Mouse (Mus musculus) liver, embryonic 13.5 days (tissue): ENCODE results near the gene Glrx3. TPM values are rescaled to one million over a fixed set of nuclear protein-coding genes. Genes with fewer than 3 reads are reported as not detected.

Experiments used
- ATAC-seq: fragments of 200-750 bp; cut with Nextera tagmentation; 2 replicates; pipeline ENCODE4 v1.8.0; 2017; ENCODE audit warnings: low read depth, mild to moderate bottlenecking, moderate number of reproducible peaks, moderate library complexity
- DNase-seq: peaks from one replicate; pipeline ENCODE4 v3.0.0; 2022
- H3K27ac ChIP-seq: fragments of 300-500 bp; sonication (generic); 2 replicates; pipeline ENCODE4 v1.5.1; 2015; ENCODE audit warnings: moderate library complexity, mild to moderate bottlenecking, inconsistent platforms
- H3K27me3 ChIP-seq: fragments of 300-500 bp; sonication (generic); 2 replicates; pipeline ENCODE4 v1.6.1; 2015; ENCODE audit warnings: mild to moderate bottlenecking, inconsistent platforms
- H3K36me3 ChIP-seq: fragments of 300-500 bp; sonication (generic); 2 replicates; pipeline ENCODE4 v1.6.1; 2015; ENCODE audit warnings: mild to moderate bottlenecking, inconsistent platforms
- H3K4me1 ChIP-seq: fragments of 300-500 bp; sonication (generic); replicated peaks from 2 replicates; pipeline ENCODE4 v1.6.1; 2015; ENCODE audit warnings: inconsistent platforms
- H3K4me2 ChIP-seq: fragments of 300-500 bp; sonication (generic); 2 replicates; pipeline ENCODE4 v1.6.1; 2015; ENCODE audit warnings: inconsistent platforms, mild to moderate bottlenecking, moderate library complexity
- H3K4me3 ChIP-seq: fragments of 300-500 bp; sonication (generic); replicated peaks from 2 replicates; pipeline ENCODE4 v1.5.1; 2015; ENCODE audit warnings: mild to moderate bottlenecking, inconsistent platforms
- H3K9ac ChIP-seq: fragments of 300-500 bp; sonication (generic); 2 replicates; pipeline ENCODE4 v1.6.1; 2015; ENCODE audit warnings: mild to moderate bottlenecking, inconsistent platforms
- H3K9me3 ChIP-seq: fragments of 300-500 bp; sonication (generic); replicated peaks from 2 replicates; pipeline ENCODE4 v1.6.1; 2016; ENCODE audit warnings: inconsistent platforms
- WGBS: fragments of 180-500 bp; shearing (Covaris S2); methylation state at CpG from one replicate; pipeline ENCODE4 v1.1.7; 2015; ENCODE audit not compliant: insufficient replicate concordance; 5-methylcytosine and 5-hydroxymethylcytosine counted together
- polyA plus RNA-seq: library from polyadenylated mRNA; unstranded; fragments of >200 nt; fragmentation: Nextera tagmentation; extraction: Ambion mirVana; gene quantifications from 2 replicates; pipeline ENCODE4 v1.2.1, GENCODE M21; 2015

Gene Glrx3
- 117 and 123 TPM in 2 replicates for polyA plus RNA-seq

DNA sequence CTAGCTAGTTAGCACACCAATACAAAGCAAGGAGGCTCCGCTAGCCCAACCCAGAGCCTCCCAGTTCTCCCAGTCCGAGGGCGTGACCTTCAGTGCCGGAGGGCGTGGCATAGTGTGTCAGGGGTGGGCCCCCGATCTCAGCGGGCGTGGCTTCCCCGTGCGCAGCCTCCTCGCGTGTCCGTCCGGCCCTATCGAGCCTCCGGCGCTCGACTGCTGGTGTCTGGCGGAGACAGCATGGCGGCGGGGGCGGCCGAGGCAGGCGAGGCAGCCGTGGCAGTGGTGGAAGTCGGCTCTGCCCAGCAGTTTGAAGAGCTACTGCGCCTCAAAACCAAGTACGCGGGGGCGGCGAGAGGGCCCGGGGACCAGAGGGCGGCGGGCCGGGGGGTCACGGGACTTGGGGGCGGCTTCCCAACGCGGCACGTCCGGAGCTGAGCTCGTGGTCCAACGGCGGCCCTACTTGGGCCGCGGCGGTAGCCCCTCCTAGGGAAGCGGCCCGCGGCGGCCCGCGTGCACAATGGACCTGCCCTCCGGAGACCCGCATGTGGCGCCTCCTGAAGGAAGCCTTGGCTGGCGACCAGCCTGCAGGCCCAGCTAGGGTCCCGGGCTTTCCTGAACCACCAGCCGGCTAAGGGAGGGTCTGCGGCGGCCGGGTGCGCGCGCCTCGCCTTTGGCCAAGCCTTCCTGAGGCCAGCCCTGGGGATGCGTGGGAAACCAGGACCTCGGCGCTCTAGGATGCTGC, at the start of gene Glrx3:
Gene Glrx3 (plus strand): TSS at position 175 of the 739 bp plus-strand sequence.
- Histone ChIP-seq H3K4me1 (peaks cover 54% of the 10 kb centered on the region), H3K9me3 (no peaks in the 10 kb centered on the region), H3K36me3 (peaks cover 3% of the 10 kb centered on the region; the same call in 1 of the 2 replicates), H3K27me3 (no peaks in the 10 kb centered on the region), H3K4me2 (peak within 1 kb of the TSS; percentile 93), H3K27ac (peak within 1 kb of the TSS; percentile 70), H3K9ac (peak within 1 kb of the TSS; percentile 92), H3K4me3 (peak within 1 kb of the TSS; percentile 91)
- under 1% methylated on average over 61 of the region's 69 CpGs for WGBS
- peak; percentile 98 for ATAC-seq
- peak; percentile 97 for DNase-seq

DNA sequence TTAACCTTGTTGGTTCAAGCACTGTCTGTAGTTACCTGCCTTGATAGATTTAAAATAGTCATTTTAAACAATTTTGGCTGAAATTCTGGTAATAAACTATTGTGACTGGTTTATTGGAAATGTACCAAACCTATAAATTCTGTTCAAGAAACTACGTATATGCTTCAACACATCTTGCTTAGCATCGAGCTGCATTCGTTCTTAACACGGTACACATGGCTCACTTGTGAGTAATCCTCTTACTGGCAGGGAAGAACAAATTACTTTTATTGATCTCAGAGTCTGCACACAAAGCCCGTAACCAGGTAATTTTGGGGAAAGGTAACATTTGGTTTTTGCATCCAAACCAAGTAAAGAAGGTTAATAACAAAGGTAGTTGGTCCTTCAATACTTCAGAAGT, 49.6 kb upstream of the Glrx3 start:
- WGBS, result 85% methylated on average over 5 of the region's 5 CpGs
- ATAC-seq (no peak), DNase-seq (no peak)
- Histone ChIP-seq H3K4me3 (no peak overlapping the region), H3K27ac (no peak overlapping the region), H3K27me3 (no peaks in the 10 kb centered on the region), H3K4me1 (no peaks in the 10 kb centered on the region), H3K36me3 (no peaks in the 10 kb centered on the region), H3K9ac (no peak overlapping the region), H3K4me2 (no peak overlapping the region), H3K9me3 (no peaks in the 10 kb centered on the region)

DNA sequence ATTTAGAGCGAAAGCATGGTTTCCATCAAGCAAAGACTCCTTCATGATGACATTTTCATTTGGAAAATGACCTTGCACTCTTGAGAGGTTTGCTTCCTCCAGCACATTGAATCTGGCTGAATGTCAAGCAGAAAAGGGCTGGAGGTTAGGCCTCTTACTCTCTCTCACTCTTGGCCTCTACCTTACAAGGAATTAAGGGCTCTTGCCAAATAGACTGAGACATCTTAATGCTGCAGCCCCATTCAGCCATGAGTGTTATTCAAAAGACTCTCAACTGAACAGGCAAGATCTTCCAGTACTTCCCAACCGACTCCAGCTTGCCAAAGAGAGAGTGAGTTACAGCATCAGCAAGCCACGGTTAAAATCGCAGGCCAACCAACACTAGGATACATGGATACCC, 42.0 kb upstream of the Glrx3 start:
- ATAC-seq (no peak), DNase-seq (no peak)
- H3K9me3 ChIP-seq, result no peaks in the 10 kb centered on the region

DNA sequence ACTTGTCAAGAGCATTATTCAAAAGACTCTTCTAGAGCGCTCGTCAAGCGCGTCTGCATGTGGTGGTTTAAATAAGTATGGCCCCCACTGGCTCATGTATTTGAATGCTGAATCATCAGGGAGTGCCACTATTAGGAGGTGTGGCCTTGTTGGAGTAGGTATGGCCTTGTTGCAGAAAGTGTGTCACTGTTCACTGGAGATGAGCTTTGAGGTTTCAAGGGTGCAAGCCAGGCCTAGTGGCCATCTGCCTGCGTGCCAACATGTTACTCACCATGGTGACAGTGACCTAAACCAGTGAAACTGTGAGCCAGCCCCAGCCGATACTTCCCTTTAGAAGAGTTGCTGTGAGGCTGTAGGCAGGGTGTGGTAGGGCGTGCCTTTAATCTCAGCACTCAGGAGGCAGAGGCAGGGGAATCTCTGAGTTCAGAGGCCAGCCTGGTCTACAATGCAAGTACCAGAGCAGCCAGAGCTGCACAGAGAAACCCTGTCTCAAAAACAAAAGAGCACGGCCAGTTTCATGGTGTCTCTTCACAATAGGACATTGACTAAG, 40.0 kb upstream of the Glrx3 start:
- no peak overlapping the region for H3K4me3 ChIP-seq
- no peaks in the 10 kb centered on the region for H3K4me1 ChIP-seq
- no peak for DNase-seq
- WGBS, result 72% methylated on average over 8 of the region's 8 CpGs
- no peak overlapping the region for H3K4me2 ChIP-seq
- H3K9ac ChIP-seq, result no peak overlapping the region
- H3K27me3 ChIP-seq, result no peaks in the 10 kb centered on the region
- no peaks in the 10 kb centered on the region for H3K36me3 ChIP-seq
- ATAC-seq, result no peak
- no peak overlapping the region for H3K27ac ChIP-seq
- H3K9me3 ChIP-seq, result no peaks in the 10 kb centered on the region

More for the DNA sequence above, 42.0 kb upstream of the Glrx3 start:
- Histone ChIP-seq H3K9ac (no peak overlapping the region), H3K27me3 (no peaks in the 10 kb centered on the region), H3K27ac (no peak overlapping the region), H3K36me3 (no peaks in the 10 kb centered on the region), H3K4me3 (no peak overlapping the region), H3K4me1 (no peaks in the 10 kb centered on the region), H3K4me2 (no peak overlapping the region)
- WGBS, result 79% methylated on average over 4 of the region's 4 CpGs

DNA sequence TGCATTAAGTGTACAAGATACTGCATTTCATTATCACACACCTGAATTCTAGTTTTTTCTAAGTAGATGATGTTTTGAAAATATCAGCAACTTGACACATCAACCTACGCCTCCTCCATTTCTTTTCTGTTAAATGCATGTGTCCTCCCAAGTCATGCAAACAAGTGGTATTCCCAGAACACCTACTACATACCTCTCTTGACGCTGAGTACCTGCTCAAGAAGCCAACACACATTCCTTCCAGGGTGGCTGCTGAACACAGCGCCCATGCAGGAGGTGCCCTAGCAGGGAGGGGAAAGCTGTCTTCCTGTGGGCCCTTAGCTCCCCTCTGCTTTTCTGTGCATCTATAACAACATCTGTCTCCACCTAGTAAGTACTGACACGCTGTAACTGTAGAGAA, 38.4 kb upstream of the Glrx3 start:
- Histone ChIP-seq H3K36me3 (no peaks in the 10 kb centered on the region), H3K27me3 (no peaks in the 10 kb centered on the region), H3K9ac (no peak overlapping the region), H3K4me3 (no peak overlapping the region), H3K9me3 (no peaks in the 10 kb centered on the region), H3K4me2 (no peak overlapping the region), H3K4me1 (no peaks in the 10 kb centered on the region), H3K27ac (no peak overlapping the region)
- WGBS, result 70% methylated on average over 4 of the region's 4 CpGs
- ATAC-seq (no peak), DNase-seq (no peak)

DNA sequence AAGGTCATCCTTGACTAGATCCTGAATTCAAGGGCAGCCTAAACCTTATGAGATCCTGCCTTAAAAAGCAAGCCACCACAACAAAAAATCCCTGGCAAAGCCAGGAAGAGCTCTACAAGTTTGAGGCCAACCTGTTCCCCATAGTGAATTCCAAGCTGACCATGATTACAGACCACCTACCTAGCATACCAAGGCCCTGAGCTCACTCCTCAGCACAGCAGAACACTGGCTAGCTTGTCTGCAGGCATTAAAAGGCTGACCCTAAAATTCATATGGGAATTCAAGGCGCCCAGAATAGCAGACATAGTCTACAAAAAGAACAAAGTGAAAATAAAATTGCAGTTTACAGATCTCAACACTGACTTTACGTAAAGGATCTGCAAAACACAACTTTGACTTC, 33.3 kb upstream of the Glrx3 start:
- Histone ChIP-seq H3K4me1 (0 out of 2 replicates have a peak, but pooled peaks cover 6% of the 10 kb centered on the region), H3K9ac (no peak overlapping the region), H3K4me2 (no peak overlapping the region), H3K27ac (no peak overlapping the region), H3K4me3 (no peak overlapping the region), H3K36me3 (no peaks in the 10 kb centered on the region), H3K9me3 (no peaks in the 10 kb centered on the region), H3K27me3 (no peaks in the 10 kb centered on the region)
- DNase-seq (no peak), ATAC-seq (no peak)
- 73% methylated on average over 2 of the region's 2 CpGs for WGBS

DNA sequence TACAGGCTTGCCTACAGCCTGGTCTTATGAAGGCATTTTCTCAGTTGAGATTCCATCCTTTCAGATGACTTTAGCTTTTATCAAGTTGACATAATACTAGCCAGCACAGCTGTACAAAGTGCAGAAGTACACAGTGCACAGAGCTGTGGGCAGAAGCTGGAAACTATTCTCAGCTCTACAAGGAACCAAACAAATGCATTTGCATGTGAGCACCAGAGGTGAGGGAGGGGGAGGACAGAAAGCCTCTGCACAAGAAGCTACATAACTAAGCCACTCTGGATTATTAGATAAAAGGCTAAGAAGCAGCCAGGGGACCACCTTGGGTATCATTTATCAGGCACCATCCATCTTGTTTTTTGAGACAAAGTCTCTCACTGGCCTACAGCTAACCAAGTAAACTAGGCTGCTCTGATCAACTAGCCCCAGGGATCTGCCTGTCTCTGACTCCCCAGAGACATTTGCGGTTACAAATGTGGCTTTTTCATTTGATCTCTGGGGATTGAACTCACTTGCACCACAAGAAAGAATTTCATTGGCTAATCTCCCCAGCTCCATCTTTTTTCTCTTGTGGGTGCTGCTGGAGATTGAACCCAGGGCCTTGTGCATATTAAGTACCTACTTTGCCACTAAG, 29.9 kb upstream of the Glrx3 start:
- H3K4me3 ChIP-seq, result no peak overlapping the region
- no peak overlapping the region for H3K9ac ChIP-seq

DNA sequence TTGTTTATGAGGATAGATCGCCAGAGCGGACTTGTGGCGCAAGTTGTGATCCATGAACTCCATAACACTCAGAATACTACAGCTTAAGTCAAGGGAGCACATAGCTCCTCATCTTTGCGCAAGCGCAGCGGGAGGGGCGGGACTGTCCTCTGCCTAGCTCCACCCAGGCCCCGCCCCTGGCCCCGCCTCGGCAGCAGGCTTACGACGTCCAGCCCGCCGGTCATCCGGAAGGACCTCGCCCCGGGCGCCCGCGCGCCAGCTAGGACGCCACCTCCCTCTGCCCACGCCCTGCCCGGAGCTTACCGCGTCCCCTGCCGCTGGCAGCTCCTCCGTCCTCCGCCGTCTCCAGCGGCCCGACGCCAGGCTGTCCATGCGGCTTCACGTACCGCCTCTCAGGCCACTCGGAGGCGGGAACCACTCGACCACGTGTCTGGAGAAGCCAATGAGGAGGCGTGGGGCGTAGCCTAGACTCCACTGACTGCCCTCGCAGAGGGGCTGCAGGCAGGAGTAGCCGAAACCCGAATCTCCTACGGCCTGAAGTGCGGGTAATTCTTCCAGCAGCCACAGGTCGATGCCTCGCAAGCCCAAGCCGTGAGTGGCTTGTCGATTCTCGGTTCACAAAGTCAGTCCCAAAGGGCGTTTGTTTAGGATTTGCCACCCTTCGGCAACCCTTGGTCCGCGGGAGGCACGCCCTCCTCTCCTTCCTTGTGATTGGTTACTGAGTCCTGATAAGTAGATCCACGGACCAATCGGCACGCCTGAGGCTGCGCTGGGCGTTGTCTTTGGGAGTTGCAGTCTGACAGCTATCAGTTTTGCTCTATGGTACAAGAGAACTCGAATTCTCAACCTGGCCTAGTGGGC, 26.8 kb upstream of the Glrx3 start, which contains the start of gene 9430038I01Rik:
Gene 9430038I01Rik (minus strand): TSS at position 426 of the 861 bp plus-strand sequence.
- Histone ChIP-seq H3K27ac (peak within 1 kb of the TSS; percentile 76), H3K9ac (peak within 1 kb of the TSS; percentile 72), H3K9me3 (no peaks in the 10 kb centered on the region), H3K27me3 (no peaks in the 10 kb centered on the region), H3K4me2 (peak within 1 kb of the TSS; percentile 78), H3K4me1 (peaks cover 26% of the 10 kb centered on the region), H3K4me3 (peak within 1 kb of the TSS; percentile 72), H3K36me3 (no peaks in the 10 kb centered on the region)
- WGBS, result under 1% methylated on average over 62 of the region's 63 CpGs
- peak; percentile 93 for DNase-seq
- peak; percentile 99 for ATAC-seq

More for the DNA sequence above, 29.9 kb upstream of the Glrx3 start:
- Histone ChIP-seq H3K27ac (no peak overlapping the region), H3K27me3 (no peaks in the 10 kb centered on the region), H3K9me3 (no peaks in the 10 kb centered on the region), H3K36me3 (no peaks in the 10 kb centered on the region), H3K4me1 (peaks cover 26% of the 10 kb centered on the region), H3K4me2 (no peak overlapping the region)
- no peak for DNase-seq
- no peak for ATAC-seq
- 81% methylated on average over 1 of the region's 1 CpGs for WGBS

DNA sequence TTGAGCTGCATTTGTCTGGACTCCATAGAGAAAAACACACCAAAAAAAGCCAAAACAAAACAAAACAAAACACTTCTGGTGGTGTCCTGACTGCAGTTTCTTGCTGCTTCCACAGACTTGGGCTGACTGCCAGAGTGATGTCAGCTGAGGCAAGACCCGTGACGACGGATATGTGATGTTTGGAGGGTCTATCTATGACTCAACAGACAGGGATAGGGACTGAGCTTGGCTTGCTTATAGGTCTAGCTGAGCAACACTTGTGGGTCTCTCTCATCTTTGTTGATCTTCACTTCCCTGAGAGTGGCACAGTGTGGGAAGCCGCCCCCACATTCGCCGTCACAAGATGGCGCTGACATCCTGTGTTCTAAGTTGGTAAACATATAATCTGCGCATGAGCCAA, 22.7 kb upstream of the Glrx3 start:
- no peak overlapping the region for H3K4me2 ChIP-seq
- no peaks in the 10 kb centered on the region for H3K9me3 ChIP-seq
- no peak overlapping the region for H3K27ac ChIP-seq
- no peak for DNase-seq
- H3K4me3 ChIP-seq, result no peak overlapping the region
- H3K27me3 ChIP-seq, result no peaks in the 10 kb centered on the region
- WGBS, result 87% methylated on average over 8 of the region's 8 CpGs
- no peak overlapping the region for H3K9ac ChIP-seq
- peaks cover 14% of the 10 kb centered on the region for H3K4me1 ChIP-seq
- no peak for ATAC-seq
- H3K36me3 ChIP-seq, result no peaks in the 10 kb centered on the region

DNA sequence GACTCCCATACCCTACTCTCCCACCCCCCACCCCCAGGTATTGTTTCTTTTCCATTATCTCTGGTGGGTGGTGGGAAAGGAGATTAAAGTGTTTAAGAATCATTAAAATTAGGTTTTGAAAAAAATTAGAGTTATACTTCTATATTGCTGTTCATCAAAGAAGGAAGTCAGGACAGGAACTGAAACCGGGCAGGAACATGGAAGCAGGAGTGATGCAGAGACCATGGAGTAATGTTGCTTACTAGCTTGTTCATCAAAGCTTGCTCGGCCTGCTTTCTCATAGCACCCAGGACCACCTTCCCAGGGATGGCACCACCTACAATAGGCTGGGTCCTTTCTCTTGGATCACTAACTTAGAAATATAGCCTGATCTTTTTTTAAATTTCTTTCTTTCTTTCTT, 16.9 kb upstream of the Glrx3 start:
- Histone ChIP-seq H3K36me3 (no peaks in the 10 kb centered on the region), H3K27ac (no peak overlapping the region), H3K27me3 (no peaks in the 10 kb centered on the region), H3K9me3 (no peaks in the 10 kb centered on the region), H3K4me3 (no peak overlapping the region), H3K4me1 (no peaks in the 10 kb centered on the region), H3K4me2 (no peak overlapping the region), H3K9ac (no peak overlapping the region)
- ATAC-seq, result no peak
- 52% methylated on average over 2 of the region's 2 CpGs for WGBS
- no peak for DNase-seq

DNA sequence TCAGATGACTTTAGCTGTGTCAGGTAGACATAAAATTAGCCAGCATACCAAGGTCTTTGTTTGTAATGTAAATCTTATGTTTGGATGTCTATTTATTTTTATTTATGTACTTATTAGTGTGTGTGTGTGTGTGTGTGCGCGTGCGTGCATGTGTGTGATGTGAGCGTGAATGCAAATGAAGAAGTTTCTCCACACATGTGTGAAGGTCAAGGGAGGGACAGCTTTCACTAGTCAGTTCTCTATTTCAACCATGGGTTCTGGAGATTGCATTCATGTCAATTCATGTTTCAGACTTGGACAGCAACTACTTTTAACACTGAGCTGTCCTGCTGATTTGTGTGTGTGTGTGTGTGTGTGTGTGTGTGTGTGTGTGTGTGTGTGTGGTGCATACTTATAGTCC, 16.2 kb upstream of the Glrx3 start:
- Histone ChIP-seq H3K27ac (no peak overlapping the region), H3K36me3 (no peaks in the 10 kb centered on the region), H3K4me3 (no peak overlapping the region), H3K9ac (no peak overlapping the region), H3K4me2 (no peak overlapping the region), H3K4me1 (no peaks in the 10 kb centered on the region), H3K9me3 (no peaks in the 10 kb centered on the region), H3K27me3 (no peaks in the 10 kb centered on the region)
- ATAC-seq (no peak), DNase-seq (no peak)
- 83% methylated on average over 4 of the region's 4 CpGs for WGBS
